Mouse (Mus musculus): ENCODE measurements around the gene Slco3a1. TPM values are rescaled to one million over a fixed set of nuclear protein-coding genes. Genes with fewer than 3 reads are reported as not detected.

Gene Slco3a1
- total and polyA plus RNA-seq, 2 experiments: 2.1 to 4.3 TPM

DNA sequence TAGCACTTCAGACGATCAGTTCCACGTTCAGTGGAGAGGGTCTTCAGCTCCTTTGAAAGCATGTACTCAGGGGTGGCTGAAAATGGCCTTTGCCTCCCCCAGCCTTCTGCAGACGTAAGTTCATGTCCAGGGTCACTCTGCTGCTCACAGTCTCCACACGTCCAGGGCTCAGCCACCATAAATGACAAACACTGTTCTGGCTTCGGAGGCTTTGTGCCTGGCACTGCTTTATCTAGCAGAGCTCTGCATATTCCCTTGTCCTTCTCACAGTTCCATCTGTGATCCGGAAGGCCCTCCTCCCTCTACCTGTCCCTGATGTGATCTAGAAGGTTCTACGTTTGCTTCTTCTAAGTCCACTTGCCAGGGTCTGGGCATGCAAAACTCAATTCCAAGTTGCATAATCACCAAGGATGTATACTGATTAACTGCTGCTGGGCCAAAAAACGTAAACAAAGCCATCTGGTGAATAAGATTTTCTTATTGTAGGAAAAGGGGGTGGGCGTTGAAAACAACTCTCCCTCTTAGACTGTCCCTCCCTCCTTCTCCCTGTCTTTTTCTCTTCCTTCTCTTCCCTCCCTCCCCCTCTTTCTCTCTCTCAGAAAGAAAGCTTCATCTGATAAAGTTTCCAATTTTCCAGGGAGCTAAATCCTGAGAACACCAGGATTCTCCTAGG is 62.8 kb downstream of the Slco3a1 start:
- TF ChIP-seq CTCF (IDR thresholded peaks at IDR 0.05; ENCODE audit: low read depth, low read length) (no peak), POLR2A (IDR thresholded peaks at IDR 0.05; ENCODE audit: extremely low read depth, insufficient read depth, low read length) (no peak)
- no peaks in the 10 kb centered on the region for H3K36me3 ChIP-seq (ENCODE audit: control insufficient read depth, insufficient read depth, low read length)
- H3K4me3 ChIP-seq (ENCODE audit: insufficient read depth, low read depth, low read length): no peak overlapping the region
- H3K9ac ChIP-seq (ENCODE audit: low read depth, low read length): no peak overlapping the region
- DNase-seq (ENCODE audit: extremely low read depth, low read depth, low spot score): no peak
- no peaks in the 10 kb centered on the region for H3K4me1 ChIP-seq (ENCODE audit: control insufficient read depth, insufficient read depth, low read length)
- WGBS: 69% methylated on average over 9 of the region's 9 CpGs
- no peaks in the 10 kb centered on the region for H3K27me3 ChIP-seq (ENCODE audit: control insufficient read depth, insufficient read depth, low read length)
- no peak overlapping the region for H3K27ac ChIP-seq (replicated peaks; ENCODE audit: insufficient read depth, low read depth, low read length)
- no peaks in the 10 kb centered on the region for H3K79me2 ChIP-seq (ENCODE audit: control insufficient read depth, insufficient read depth, low read length)

DNA sequence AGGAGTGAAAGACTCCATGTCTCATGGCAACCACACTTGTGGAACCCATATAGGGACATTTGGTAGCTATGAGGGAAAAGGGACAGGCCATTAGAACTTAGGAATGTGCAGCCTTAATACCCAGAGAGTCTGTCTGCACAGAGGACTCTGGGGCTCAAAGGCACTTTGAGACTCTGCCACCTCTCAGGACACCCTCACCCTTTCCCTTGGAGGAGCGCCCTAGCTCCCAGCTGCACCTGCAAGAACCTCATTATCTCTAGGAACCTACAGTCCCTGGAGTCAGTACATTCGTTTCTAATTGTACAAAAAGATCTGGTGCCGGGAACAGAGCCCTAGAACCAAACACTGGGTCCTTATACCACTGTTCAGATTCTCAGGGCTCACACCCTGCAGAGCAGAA is 66.4 kb downstream of the Slco3a1 start:
- WGBS: 84% methylated on average over 3 of the region's 3 CpGs
- Histone ChIP-seq H3K79me2 (ENCODE audit: control insufficient read depth, insufficient read depth, low read length) (no peaks in the 10 kb centered on the region), H3K4me3 (ENCODE audit: insufficient read depth, low read depth, low read length) (no peak overlapping the region), H3K9ac (ENCODE audit: low read depth, low read length) (no peak overlapping the region), H3K4me1 (ENCODE audit: control insufficient read depth, insufficient read depth, low read length) (no peaks in the 10 kb centered on the region), H3K36me3 (ENCODE audit: control insufficient read depth, insufficient read depth, low read length) (no peaks in the 10 kb centered on the region), H3K27ac (replicated peaks; ENCODE audit: insufficient read depth, low read depth, low read length) (no peak overlapping the region), H3K27me3 (ENCODE audit: control insufficient read depth, insufficient read depth, low read length) (no peaks in the 10 kb centered on the region)
- TF ChIP-seq CTCF (IDR thresholded peaks at IDR 0.05; ENCODE audit: low read depth, low read length) (no peak), POLR2A (IDR thresholded peaks at IDR 0.05; ENCODE audit: extremely low read depth, insufficient read depth, low read length) (no peak)
- no peak for DNase-seq (ENCODE audit: extremely low read depth, low read depth, low spot score)

DNA sequence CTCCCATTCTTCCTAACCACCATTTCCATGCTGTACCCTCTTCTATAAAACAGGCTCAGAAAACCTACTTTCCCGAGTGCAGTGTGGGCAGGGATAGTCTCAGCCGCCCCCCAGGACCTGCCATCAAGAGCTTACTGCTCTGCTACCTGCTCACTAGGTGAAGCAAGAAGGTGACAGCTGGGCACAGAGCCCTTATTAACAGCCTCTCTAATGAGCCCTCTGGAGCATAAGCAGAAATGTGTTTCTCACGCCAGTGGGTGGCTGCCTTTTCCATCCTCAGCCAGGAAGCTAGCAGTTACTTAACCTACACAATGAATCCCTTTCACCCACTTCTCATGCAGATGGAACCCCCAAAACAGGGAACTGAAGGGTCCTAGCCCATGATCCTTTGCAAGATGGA is 66.9 kb downstream of the Slco3a1 start:
- H3K79me2 ChIP-seq (ENCODE audit: control insufficient read depth, insufficient read depth, low read length): no peaks in the 10 kb centered on the region
- WGBS: 88% methylated on average over 3 of the region's 3 CpGs
- no peak overlapping the region for H3K9ac ChIP-seq (ENCODE audit: low read depth, low read length)
- no peak overlapping the region for H3K27ac ChIP-seq (replicated peaks; ENCODE audit: insufficient read depth, low read depth, low read length)
- H3K36me3 ChIP-seq (ENCODE audit: control insufficient read depth, insufficient read depth, low read length): no peaks in the 10 kb centered on the region
- DNase-seq (ENCODE audit: extremely low read depth, low read depth, low spot score): no peak
- H3K4me1 ChIP-seq (ENCODE audit: control insufficient read depth, insufficient read depth, low read length): no peaks in the 10 kb centered on the region
- no peak overlapping the region for H3K4me3 ChIP-seq (ENCODE audit: insufficient read depth, low read depth, low read length)
- TF ChIP-seq POLR2A (IDR thresholded peaks at IDR 0.05; ENCODE audit: extremely low read depth, insufficient read depth, low read length) (no peak), CTCF (IDR thresholded peaks at IDR 0.05; ENCODE audit: low read depth, low read length) (no peak)
- no peaks in the 10 kb centered on the region for H3K27me3 ChIP-seq (ENCODE audit: control insufficient read depth, insufficient read depth, low read length)

DNA sequence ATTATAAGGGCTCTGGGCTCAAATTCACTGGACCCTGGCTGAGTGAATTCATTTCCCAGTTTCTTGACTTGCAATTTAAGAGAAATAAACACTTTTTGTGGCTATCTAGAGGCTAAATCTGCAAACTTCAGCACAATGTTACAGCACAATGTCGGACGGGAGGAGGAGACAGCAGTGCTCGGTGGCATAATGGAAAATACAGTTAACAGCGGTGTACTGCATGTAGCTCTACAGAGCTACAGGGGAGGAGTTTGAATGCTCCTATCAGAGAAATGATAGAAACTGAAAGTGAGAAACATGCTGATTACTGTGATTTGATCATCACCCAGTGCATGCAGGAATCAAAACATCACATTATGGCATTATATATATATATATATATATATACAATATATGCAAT is 68.5 kb downstream of the Slco3a1 start:
- Histone ChIP-seq H3K27ac (replicated peaks; ENCODE audit: insufficient read depth, low read depth, low read length) (no peak overlapping the region), H3K4me1 (ENCODE audit: control insufficient read depth, insufficient read depth, low read length) (no peaks in the 10 kb centered on the region), H3K79me2 (ENCODE audit: control insufficient read depth, insufficient read depth, low read length) (no peaks in the 10 kb centered on the region), H3K36me3 (ENCODE audit: control insufficient read depth, insufficient read depth, low read length) (no peaks in the 10 kb centered on the region), H3K27me3 (ENCODE audit: control insufficient read depth, insufficient read depth, low read length) (no peaks in the 10 kb centered on the region), H3K9ac (ENCODE audit: low read depth, low read length) (no peak overlapping the region), H3K4me3 (ENCODE audit: insufficient read depth, low read depth, low read length) (no peak overlapping the region)
- TF ChIP-seq POLR2A (IDR thresholded peaks at IDR 0.05; ENCODE audit: extremely low read depth, insufficient read depth, low read length) (no peak), CTCF (IDR thresholded peaks at IDR 0.05; ENCODE audit: low read depth, low read length) (no peak)
- WGBS: 91% methylated on average over 4 of the region's 4 CpGs
- no peak for DNase-seq (ENCODE audit: extremely low read depth, low read depth, low spot score)

DNA sequence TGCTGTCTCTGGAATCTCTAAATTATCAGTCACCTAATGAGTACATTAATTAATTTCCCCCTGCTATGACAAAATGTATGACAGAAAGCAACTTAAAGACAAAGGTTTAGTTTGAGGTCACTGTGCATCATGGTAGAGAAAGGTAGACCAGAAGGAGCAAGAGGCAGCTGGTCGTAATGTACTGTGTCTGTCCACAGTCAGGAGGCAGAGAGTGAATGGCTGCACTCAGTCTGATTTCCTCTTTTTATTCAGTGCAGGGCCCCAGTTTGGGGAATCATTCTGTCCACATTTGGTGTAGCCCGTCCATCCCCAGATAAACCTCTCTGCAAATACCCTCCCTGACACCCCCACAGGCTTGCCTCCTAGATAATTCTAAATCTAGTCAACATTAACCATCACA is 68.9 kb downstream of the Slco3a1 start:
- H3K27me3 ChIP-seq (ENCODE audit: control insufficient read depth, insufficient read depth, low read length): no peaks in the 10 kb centered on the region
- WGBS: 81% methylated on average over 2 of the region's 2 CpGs
- no peak overlapping the region for H3K9ac ChIP-seq (ENCODE audit: low read depth, low read length)
- H3K4me1 ChIP-seq (ENCODE audit: control insufficient read depth, insufficient read depth, low read length): no peaks in the 10 kb centered on the region
- no peaks in the 10 kb centered on the region for H3K79me2 ChIP-seq (ENCODE audit: control insufficient read depth, insufficient read depth, low read length)
- DNase-seq (ENCODE audit: extremely low read depth, low read depth, low spot score): no peak
- no peak overlapping the region for H3K4me3 ChIP-seq (ENCODE audit: insufficient read depth, low read depth, low read length)
- no peak for TF ChIP-seq CTCF (IDR thresholded peaks at IDR 0.05; ENCODE audit: low read depth, low read length)
- no peak for TF ChIP-seq POLR2A (IDR thresholded peaks at IDR 0.05; ENCODE audit: extremely low read depth, insufficient read depth, low read length)
- H3K36me3 ChIP-seq (ENCODE audit: control insufficient read depth, insufficient read depth, low read length): no peaks in the 10 kb centered on the region
- no peak overlapping the region for H3K27ac ChIP-seq (replicated peaks; ENCODE audit: insufficient read depth, low read depth, low read length)

DNA sequence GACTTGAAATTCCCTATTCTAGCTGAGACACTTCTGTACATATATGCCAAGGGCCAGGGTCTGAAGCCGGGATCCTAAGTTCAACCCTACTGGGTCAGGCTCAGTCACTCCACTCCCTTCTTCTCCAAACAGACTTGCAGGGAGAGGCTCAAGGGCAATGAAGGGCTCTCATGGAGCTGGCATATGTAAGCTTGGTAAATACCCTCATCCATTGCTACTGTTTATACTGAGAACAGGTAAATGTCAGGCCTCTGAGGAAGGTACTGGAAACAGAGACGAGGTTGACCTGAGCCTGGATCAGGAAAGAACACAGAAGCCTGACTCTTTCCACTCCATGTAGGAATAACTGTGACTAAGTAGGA is 70.6 kb downstream of the Slco3a1 start:
- no peaks in the 10 kb centered on the region for H3K27me3 ChIP-seq (ENCODE audit: control insufficient read depth, insufficient read depth, low read length)
- WGBS: 81% methylated on average over 2 of the region's 2 CpGs
- no peak overlapping the region for H3K4me3 ChIP-seq (ENCODE audit: insufficient read depth, low read depth, low read length)
- no peak for DNase-seq (ENCODE audit: extremely low read depth, low read depth, low spot score)
- no peaks in the 10 kb centered on the region for H3K4me1 ChIP-seq (ENCODE audit: control insufficient read depth, insufficient read depth, low read length)
- no peak overlapping the region for H3K9ac ChIP-seq (ENCODE audit: low read depth, low read length)
- no peak for TF ChIP-seq CTCF (IDR thresholded peaks at IDR 0.05; ENCODE audit: low read depth, low read length)
- TF ChIP-seq POLR2A (IDR thresholded peaks at IDR 0.05; ENCODE audit: extremely low read depth, insufficient read depth, low read length): no peak
- H3K79me2 ChIP-seq (ENCODE audit: control insufficient read depth, insufficient read depth, low read length): no peaks in the 10 kb centered on the region
- no peaks in the 10 kb centered on the region for H3K36me3 ChIP-seq (ENCODE audit: control insufficient read depth, insufficient read depth, low read length)
- H3K27ac ChIP-seq (replicated peaks; ENCODE audit: insufficient read depth, low read depth, low read length): no peak overlapping the region

Measured in liver, adult 2 months (tissue).